Mouse (Mus musculus) forebrain, embryonic 10.5 days (tissue): ENCODE results near the gene Dctn2. TPM values are rescaled to one million over a fixed set of nuclear protein-coding genes. Genes with fewer than 3 reads are reported as not detected.

ENCODE experiments used
- DNase-seq: peaks from one replicate; pipeline ENCODE4 v3.0.0-alpha.2; 2017; ENCODE audit warnings: low spot score; ENCODE audit errors: extremely low spot score
- H3K27ac ChIP-seq: fragments of 300-500 bp; sonication (generic); 2 replicates; pipeline ENCODE4 v1.5.1; 2016; ENCODE audit warnings: mild to moderate bottlenecking
- H3K27me3 ChIP-seq: fragments of 300-500 bp; sonication (generic); 2 replicates; pipeline ENCODE4 v1.6.1; 2016; ENCODE audit warnings: mild to moderate bottlenecking; ENCODE audit not compliant: poor library complexity, severe bottlenecking
- H3K36me3 ChIP-seq: fragments of 300-500 bp; sonication (generic); replicated peaks from 2 replicates; pipeline ENCODE4 v1.6.1; 2016; ENCODE audit warnings: mild to moderate bottlenecking, moderate library complexity
- H3K4me1 ChIP-seq: fragments of 300-500 bp; sonication (generic); 2 replicates; pipeline ENCODE4 v1.6.1; 2016
- H3K4me3 ChIP-seq: fragments of 300-500 bp; sonication (generic); 2 replicates; pipeline ENCODE4 v1.5.1; 2016; ENCODE audit warnings: mild to moderate bottlenecking, moderate library complexity
- H3K9me3 ChIP-seq: fragments of 300-500 bp; sonication (generic); 2 replicates; pipeline ENCODE4 v1.6.1; 2016; ENCODE audit warnings: mild to moderate bottlenecking, moderate library complexity
- WGBS: fragments of 180-500 bp; shearing (Covaris S2); methylation state at CpG from one replicate; pipeline ENCODE4 v1.1.7; 2016; 5-methylcytosine and 5-hydroxymethylcytosine counted together
- polyA plus RNA-seq: library from polyadenylated mRNA; unstranded; fragments of >200 nt; fragmentation: Nextera tagmentation; extraction: Ambion mirVana; gene quantifications from 2 replicates; pipeline ENCODE4 v1.2.1, GENCODE M21; 2016

The Dctn2 gene
- polyA plus RNA-seq, 1 experiment from 2014 or later, result 206 TPM

- Histone ChIP-seq H3K36me3 (peaks cover 54% of the 10 kb centered on the region), H3K27ac (no peak overlapping the region), H3K4me1 (peaks cover 30% of the 10 kb centered on the region), H3K4me3 (no peak overlapping the region), H3K9me3 (no peaks in the 10 kb centered on the region), H3K27me3 (peaks cover 18% of the 10 kb centered on the region)
- 87% methylated on average over 5 of the region's 5 CpGs for WGBS
- DNase-seq, result no peak
These were observed 2.2 kb downstream of the Dctn2 start for GRCm38 (mm10) chr10:127268401-127268800.

- no peaks in the 10 kb centered on the region for H3K9me3 ChIP-seq
- H3K27ac ChIP-seq, result no peak overlapping the region
- 90% methylated on average over 12 of the region's 12 CpGs for WGBS
- peaks cover 31% of the 10 kb centered on the region for H3K4me1 ChIP-seq
- H3K27me3 ChIP-seq, result peaks cover 12% of the 10 kb centered on the region
- peaks cover 59% of the 10 kb centered on the region for H3K36me3 ChIP-seq
- H3K4me3 ChIP-seq, result no peak overlapping the region
- DNase-seq, result no peak
These were observed 2.9 kb downstream of the Dctn2 start for GRCm38 (mm10) chr10:127269036-127269435.

- peaks cover 68% of the 10 kb centered on the region for H3K36me3 ChIP-seq
- H3K4me1 ChIP-seq, result peaks cover 31% of the 10 kb centered on the region
- peaks cover 3% of the 10 kb centered on the region for H3K27me3 ChIP-seq
- H3K9me3 ChIP-seq, result no peaks in the 10 kb centered on the region
- H3K4me3 ChIP-seq, result no peak overlapping the region; the same call in 1 of the 2 replicates
- DNase-seq, result no peak
- 81% methylated on average over 4 of the region's 4 CpGs for WGBS
- 0 out of 2 replicates have a peak overlapping the region, but pooled peaks have one; percentile 13 for H3K27ac ChIP-seq
These were observed 3.7 kb downstream of the Dctn2 start for GRCm38 (mm10) chr10:127269884-127270283.

- 89% methylated on average over 5 of the region's 5 CpGs for WGBS
- Histone ChIP-seq H3K4me1 (peaks cover 17% of the 10 kb centered on the region), H3K27ac (no peak overlapping the region), H3K4me3 (no peak overlapping the region), H3K27me3 (no peaks in the 10 kb centered on the region), H3K9me3 (no peaks in the 10 kb centered on the region), H3K36me3 (peaks cover 93% of the 10 kb centered on the region)
- DNase-seq, result no peak
These were observed 6.2 kb downstream of the Dctn2 start for GRCm38 (mm10) chr10:127272371-127272770.

DNA sequence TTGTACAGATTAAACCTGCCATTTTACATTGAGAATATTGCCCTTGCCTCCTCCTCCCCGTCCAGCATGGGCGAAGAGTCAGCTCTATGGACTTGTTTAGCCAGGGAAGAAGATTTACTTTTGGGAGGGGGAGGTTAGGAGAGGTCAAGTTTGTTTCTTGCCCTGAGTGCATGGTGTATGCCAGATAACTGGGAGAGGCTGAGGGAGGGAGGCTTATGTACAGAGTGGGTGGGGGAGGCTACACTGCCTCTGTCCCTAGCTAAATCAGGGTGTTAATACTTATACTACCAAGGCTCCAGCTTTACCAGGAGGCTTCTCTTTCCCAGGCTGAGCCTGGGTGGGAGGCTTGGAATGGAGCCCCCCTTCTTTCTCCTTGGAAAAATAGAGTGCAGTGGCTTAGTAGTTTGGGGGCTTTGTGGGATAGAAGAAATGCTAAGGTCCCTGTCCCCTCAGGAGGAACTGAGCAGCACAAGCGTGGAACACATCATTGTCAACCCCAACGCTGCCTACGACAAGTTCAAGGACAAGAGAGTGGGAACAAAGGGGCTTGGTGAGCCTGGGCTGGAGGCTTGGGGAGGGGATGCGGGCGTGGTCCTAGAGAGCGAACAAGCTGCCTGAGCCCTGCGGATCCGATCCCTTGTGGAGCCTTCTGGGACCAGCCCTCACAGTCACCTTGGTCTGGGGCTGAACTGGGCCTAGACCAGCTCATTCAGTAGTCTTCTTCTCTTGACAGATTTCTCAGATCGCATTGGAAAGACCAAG is 8.3 kb downstream of the Dctn2 start:
- DNase-seq, result no peak
- H3K4me1 ChIP-seq, result 0 out of 2 replicates have a peak, but pooled peaks cover 7% of the 10 kb centered on the region
- WGBS, result 92% methylated on average over 11 of the region's 11 CpGs
- H3K9me3 ChIP-seq, result no peaks in the 10 kb centered on the region
- no peak overlapping the region for H3K4me3 ChIP-seq
- H3K36me3 ChIP-seq, result peaks cover 97% of the 10 kb centered on the region
- no peak overlapping the region for H3K27ac ChIP-seq
- H3K27me3 ChIP-seq, result no peaks in the 10 kb centered on the region

DNA sequence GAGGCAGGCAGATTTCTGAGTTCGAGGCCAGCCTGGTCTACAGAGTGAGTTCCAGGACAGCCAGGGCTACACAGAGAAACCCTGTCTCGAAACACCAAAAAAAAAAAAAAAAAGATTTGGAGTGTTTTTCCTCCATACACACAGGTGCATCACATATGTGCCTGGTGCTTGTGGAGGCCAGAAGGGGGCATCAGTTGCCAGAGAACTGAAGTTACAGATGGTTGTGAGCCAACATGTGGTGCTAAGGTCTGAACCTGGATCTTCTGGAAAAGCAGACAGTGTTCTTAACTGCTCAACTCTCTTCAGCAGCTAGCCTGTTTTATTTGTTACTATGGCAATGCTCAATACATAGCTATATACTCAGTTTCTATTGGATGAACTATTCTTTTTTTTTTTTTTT is 13.6 kb downstream of the Dctn2 start:
- Histone ChIP-seq H3K27ac (no peak overlapping the region), H3K4me1 (peaks cover 5% of the 10 kb centered on the region), H3K9me3 (no peaks in the 10 kb centered on the region), H3K36me3 (peaks cover 100% of the 10 kb centered on the region), H3K4me3 (no peak overlapping the region), H3K27me3 (no peaks in the 10 kb centered on the region)
- 88% methylated on average over 2 of the region's 2 CpGs for WGBS
- DNase-seq, result no peak

- Histone ChIP-seq H3K36me3 (peaks cover 100% of the 10 kb centered on the region), H3K4me1 (peaks cover 20% of the 10 kb centered on the region), H3K4me3 (no peak overlapping the region), H3K9me3 (no peaks in the 10 kb centered on the region), H3K27ac (no peak overlapping the region), H3K27me3 (no peaks in the 10 kb centered on the region)
- 91% methylated on average over 8 of the region's 8 CpGs for WGBS
- no peak for DNase-seq
These were observed 15.1 kb downstream of the Dctn2 start for GRCm38 (mm10) chr10:127281316-127281715.

- 88% methylated on average over 13 of the region's 13 CpGs for WGBS
- Histone ChIP-seq H3K4me1 (peaks cover 34% of the 10 kb centered on the region), H3K9me3 (no peaks in the 10 kb centered on the region), H3K27me3 (no peaks in the 10 kb centered on the region), H3K27ac (0 out of 2 replicates have a peak overlapping the region, but pooled peaks have one; percentile 44), H3K36me3 (peaks cover 100% of the 10 kb centered on the region), H3K4me3 (no peak overlapping the region)
- DNase-seq, result no peak
These were observed 16.6 kb downstream of the Dctn2 start for GRCm38 (mm10) chr10:127282620-127283215.

- Histone ChIP-seq H3K27me3 (no peaks in the 10 kb centered on the region), H3K4me3 (peak overlapping the region; percentile 7; the same call in 1 of the 2 replicates), H3K27ac (no peak overlapping the region), H3K36me3 (peaks cover 86% of the 10 kb centered on the region), H3K9me3 (no peaks in the 10 kb centered on the region), H3K4me1 (peaks cover 43% of the 10 kb centered on the region)
- WGBS, result 93% methylated on average over 7 of the region's 7 CpGs
- DNase-seq, result no peak
These were observed 18.0 kb downstream of the Dctn2 start for GRCm38 (mm10) chr10:127284105-127284622.

DNA sequence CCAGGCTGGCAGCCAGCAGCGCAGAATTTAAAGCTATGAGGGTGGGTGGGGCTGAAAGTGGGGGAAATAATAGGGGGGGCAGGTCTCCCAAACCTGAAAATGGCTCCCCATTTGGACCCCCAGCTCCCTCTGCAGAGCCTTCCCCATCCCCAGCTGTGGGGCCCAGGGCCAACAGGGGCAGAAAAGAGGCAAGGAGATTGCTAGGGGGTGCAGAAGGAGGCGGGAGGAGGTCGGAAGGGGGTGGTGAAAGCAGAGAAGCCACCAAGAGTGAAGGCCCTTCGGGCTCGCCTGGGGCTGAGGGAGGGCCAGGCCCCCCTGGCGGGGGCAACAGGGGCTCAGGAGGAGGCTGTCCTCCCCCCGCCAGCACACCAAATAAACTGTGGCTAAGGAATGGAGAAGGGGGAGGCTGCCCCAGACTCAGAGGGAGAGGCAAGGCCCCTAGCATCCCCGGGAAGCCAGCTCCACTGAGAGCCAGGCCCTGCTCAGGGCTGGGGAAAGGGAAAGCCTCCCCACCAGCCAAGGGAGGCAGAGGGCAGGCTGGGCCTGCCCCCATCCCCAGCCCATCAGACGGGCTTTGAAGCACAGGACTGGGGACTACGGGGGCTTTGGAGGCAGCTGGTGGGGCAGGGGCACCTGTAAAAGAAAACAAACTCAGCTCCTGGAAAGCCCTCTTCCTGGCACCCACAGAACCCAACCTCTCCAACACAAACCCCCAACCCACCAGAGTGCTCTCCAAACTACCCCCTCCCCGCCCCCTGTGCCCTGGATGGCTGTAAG is 18.7 kb downstream of the Dctn2 start:
- Histone ChIP-seq H3K9me3 (no peaks in the 10 kb centered on the region), H3K27ac (peak overlapping the region; percentile 97), H3K36me3 (peaks cover 78% of the 10 kb centered on the region), H3K27me3 (no peaks in the 10 kb centered on the region), H3K4me1 (peaks cover 50% of the 10 kb centered on the region), H3K4me3 (peak overlapping the region; percentile 79)
- WGBS, result 79% methylated on average over 11 of the region's 11 CpGs
- no peak for DNase-seq

- Histone ChIP-seq H3K27ac (peak overlapping the region; percentile 97), H3K36me3 (peaks cover 71% of the 10 kb centered on the region), H3K27me3 (no peaks in the 10 kb centered on the region), H3K4me1 (peaks cover 56% of the 10 kb centered on the region), H3K9me3 (no peaks in the 10 kb centered on the region), H3K4me3 (peak overlapping the region; percentile 79; the same call in 1 of the 2 replicates)
- 78% methylated on average over 13 of the region's 13 CpGs for WGBS
- no peak for DNase-seq
These were observed 19.5 kb downstream of the Dctn2 start for GRCm38 (mm10) chr10:127285644-127286043.

DNA sequence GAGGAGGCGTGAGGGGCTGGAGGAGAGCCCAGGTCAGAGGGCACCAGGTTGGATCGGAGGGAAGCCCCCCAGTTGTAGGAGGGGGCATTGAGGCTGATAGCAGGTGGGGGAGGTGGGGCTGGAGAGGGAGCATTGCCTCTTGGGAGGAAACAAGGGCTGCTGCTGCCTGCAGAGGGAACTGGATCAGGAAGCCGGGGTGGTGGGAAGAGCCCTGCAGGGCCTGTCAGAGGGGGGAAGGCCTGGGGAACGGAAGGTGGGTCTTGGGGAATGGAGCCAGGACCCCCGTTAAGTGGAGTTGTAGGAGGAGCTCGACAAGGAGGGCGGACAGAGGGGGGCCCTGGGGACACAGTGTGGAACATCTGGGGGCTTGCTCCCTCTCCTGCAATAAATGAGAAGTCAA is 20.0 kb downstream of the Dctn2 start:
- no peaks in the 10 kb centered on the region for H3K9me3 ChIP-seq
- H3K27ac ChIP-seq, result peak overlapping the region; percentile 97; the same call in 1 of the 2 replicates
- peak overlapping the region; percentile 79; the same call in 1 of the 2 replicates for H3K4me3 ChIP-seq
- H3K27me3 ChIP-seq, result no peaks in the 10 kb centered on the region
- peaks cover 60% of the 10 kb centered on the region for H3K4me1 ChIP-seq
- no peak for DNase-seq
- peaks cover 65% of the 10 kb centered on the region for H3K36me3 ChIP-seq
- WGBS, result 83% methylated on average over 7 of the region's 7 CpGs
